Mouse (Mus musculus): ENCODE data around the gene Alox8.

The Alox8 gene

GRCm38 (mm10) chr11:69180120-69180519, 17.5 kb downstream of the Alox8 start:
- no peak for DNase-seq (ENCODE audit: low read depth)

- no peak for DNase-seq (ENCODE audit: low read depth)
These were observed 18.1 kb downstream of the Alox8 start for GRCm38 (mm10) chr11:69179512-69179911.

GRCm38 (mm10) chr11:69178525-69178924, 19.1 kb downstream of the Alox8 start:
- DNase-seq (ENCODE audit: low read depth) = no peak

DNA sequence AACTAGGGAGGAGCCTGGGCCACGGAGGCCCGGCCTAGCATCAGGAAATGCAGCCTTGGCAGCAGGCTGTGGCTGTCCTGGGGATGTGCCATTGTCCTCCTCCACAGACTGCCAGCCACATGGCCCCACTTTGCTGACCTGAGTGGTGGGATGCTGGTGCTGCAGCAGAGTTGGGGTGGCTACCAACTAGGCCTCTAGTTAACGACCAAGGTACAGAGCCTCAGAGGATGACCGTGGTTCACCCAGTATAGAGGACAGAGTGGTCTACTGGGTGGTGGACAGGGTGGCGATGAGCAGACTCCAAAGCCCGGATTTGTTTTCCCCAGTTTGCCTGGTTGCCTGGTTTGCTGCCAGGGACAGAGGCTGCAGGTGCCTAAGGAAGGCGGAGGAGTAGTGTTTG, 22.9 kb downstream of the Alox8 start:
- DNase-seq (ENCODE audit: low read depth) = no peak

- no peak for DNase-seq (ENCODE audit: low read depth)
These were observed 25.0 kb downstream of the Alox8 start for GRCm38 (mm10) chr11:69172606-69173005.

- peak; percentile 22 for DNase-seq (ENCODE audit: low read depth)
These were observed 26.0 kb downstream of the Alox8 start for GRCm38 (mm10) chr11:69171626-69172025.

DNA sequence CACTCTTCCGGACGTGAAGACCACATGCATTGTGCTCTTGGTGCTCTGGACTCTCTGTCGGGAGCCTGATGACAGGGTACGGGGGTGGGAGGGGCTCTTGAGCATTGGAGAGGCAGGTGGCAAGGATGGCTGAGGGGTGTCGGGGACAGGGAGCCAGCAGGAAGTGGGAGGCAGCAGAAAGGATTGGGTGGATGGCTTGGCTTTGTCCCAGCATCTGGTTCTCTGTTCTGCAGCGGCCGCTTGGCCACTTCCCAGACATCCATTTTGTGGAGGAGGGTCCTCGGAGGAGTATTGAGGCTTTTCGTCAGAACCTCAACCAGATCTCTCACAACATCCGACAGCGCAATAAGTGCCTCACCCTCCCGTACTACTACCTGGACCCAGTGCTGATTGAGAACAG, 28.3 kb downstream of the Alox8 start:
- no peak for DNase-seq (ENCODE audit: low read depth)

GRCm38 (mm10) chr11:69156800-69157199, 40.8 kb downstream of the Alox8 start, which contains the start of gene Alox12b:
Gene Alox12b (plus strand): TSS chr11:69156989.
- DNase-seq (ENCODE audit: low read depth) = no peak

GRCm38 (mm10) chr11:69155351-69155750, 42.3 kb downstream of the Alox8 start:
- DNase-seq (ENCODE audit: low read depth) = no peak

DNA sequence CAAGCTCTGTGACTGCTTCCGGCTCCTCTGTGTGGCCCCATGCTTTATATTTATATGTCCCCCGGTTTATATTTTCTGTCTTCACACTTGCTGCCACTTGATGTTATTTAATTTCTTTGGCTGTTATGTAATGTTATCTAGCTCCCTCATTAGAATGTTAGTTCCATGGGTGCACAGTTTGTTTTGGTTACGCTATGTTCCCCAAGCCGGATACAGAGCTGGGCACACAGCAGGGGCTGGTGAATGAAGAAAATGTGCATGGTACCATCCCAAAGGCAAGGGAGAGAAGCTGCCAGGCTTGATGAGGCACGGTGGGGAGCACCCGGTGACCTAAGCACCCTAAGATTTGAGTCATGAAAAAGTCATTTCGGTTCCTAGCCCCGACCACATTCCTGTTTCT, 43.8 kb downstream of the Alox8 start:
- DNase-seq (ENCODE audit: low read depth) = no peak

GRCm38 (mm10) chr11:69151004-69151403, 46.6 kb downstream of the Alox8 start:
- no peak for DNase-seq (ENCODE audit: low read depth)

GRCm38 (mm10) chr11:69150444-69150843, 47.2 kb downstream of the Alox8 start:
- peak; percentile 67 for DNase-seq (ENCODE audit: low read depth)

DNA sequence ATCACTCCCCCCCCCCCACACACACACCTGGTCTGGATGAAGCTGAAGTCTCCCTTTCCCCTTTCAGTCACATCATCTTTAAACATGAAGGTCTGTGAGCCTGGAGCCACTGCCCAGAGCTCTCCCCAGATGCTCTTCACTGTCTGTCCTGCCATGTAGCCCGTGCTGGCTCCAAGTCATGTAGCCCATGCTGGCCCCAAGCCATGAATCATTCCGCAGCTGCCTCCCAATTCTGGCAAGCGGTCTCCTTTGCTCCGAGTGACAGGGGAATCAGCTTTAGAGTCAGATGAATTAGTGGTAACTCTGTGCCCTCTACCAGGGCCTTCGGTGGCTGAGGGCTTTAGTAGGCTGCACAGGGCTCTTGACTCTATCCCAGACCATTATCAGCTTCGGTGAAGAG, 47.9 kb downstream of the Alox8 start:
- DNase-seq (ENCODE audit: low read depth) = no peak

- DNase-seq (ENCODE audit: low read depth) = no peak
These were observed 49.1 kb downstream of the Alox8 start for GRCm38 (mm10) chr11:69148451-69148960.

DNA sequence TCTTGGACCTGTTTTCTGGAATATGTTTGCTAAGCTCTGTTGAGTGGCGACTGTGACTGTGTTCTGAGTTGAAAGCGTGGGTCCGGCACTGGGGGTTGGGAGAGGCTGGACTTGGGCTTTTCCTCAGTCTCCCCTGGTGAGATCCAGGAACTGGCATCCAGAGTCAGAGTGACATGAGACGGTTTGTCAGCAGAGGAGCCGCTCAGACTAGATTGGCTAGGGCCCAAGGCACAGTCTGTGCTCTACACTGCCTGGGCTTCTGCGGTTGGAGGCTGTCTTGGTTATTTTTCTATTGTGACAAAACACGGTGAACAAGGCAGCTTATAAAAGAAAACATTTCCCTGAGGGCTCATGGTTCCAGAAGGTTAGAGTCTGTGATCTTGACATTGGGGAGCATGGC, 50.1 kb downstream of the Alox8 start:
- no peak for DNase-seq (ENCODE audit: low read depth)

DNA sequence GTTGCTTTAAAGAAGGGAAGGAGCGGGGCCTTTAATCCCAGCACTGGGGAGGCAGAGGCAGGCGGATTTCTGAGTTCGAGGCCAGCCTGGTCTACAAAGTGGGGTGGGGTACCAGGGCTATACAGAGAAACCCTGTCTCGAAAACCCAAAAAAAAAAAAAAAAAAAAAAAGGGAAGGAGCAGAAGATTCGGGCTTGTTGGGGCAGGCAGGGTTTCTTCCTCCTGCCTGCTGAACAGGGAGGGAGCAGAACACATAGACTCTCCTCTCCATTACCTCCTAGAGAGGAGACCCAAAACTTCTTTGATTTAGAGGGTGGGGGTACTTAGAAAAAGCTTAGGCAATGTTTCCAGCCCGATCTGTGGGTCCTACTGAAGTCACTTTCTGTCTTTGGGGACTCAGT, 62.3 kb downstream of the Alox8 start:
- no peak for DNase-seq (ENCODE audit: low read depth)

DNA sequence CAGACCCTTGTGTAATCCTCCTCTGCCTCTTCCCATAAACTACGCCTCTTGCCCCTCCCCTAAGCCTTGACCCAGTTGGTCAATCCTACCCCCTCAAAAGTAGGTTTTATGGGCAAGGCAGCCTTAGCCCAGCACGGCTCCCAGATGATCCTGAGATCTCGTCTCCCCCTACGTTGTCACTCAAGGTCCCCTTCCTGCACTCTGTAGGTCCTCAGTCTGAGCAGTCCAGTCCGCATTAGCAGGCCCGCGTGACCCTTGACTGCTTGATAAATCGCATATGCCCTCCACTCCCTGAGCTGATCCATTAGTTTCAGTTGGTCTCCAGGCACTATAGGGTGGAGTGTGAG, 63.0 kb downstream of the Alox8 start:
- no peak for DNase-seq (ENCODE audit: low read depth)

Data from c-Kit-positive CD71-negative TER-119-negative erythroid progenitor cells, embryonic 14.5 days (primary cell).